Mouse (Mus musculus) embryo, embryonic 10.5 days (tissue): ENCODE data around the gene Omp.

Experiments used
- DNase-seq: peaks from one replicate; pipeline ENCODE4 v3.0.0-alpha.2; 2015; ENCODE audit warnings: low spot score

The Omp gene

GRCm38 (mm10) chr7:98139216-98139615 is 6.1 kb downstream of the Omp start:
- peak; percentile 45 for DNase-seq

- no peak for DNase-seq
Observed at GRCm38 (mm10) chr7:98137995-98138394, 7.3 kb downstream of the Omp start.

- no peak for DNase-seq
Observed at GRCm38 (mm10) chr7:98137583-98137982, 7.7 kb downstream of the Omp start.

GRCm38 (mm10) chr7:98131751-98132150 is 13.6 kb downstream of the Omp start:
- DNase-seq = no peak

GRCm38 (mm10) chr7:98125473-98125872 is 19.8 kb downstream of the Omp start:
- no peak for DNase-seq

GRCm38 (mm10) chr7:98124701-98125100 is 20.6 kb downstream of the Omp start:
- DNase-seq = no peak

- DNase-seq = no peak
Observed at GRCm38 (mm10) chr7:98121673-98122072, 23.6 kb downstream of the Omp start.

GRCm38 (mm10) chr7:98121241-98121640 is 24.1 kb downstream of the Omp start:
- no peak for DNase-seq

- peak; percentile 84 for DNase-seq
Observed at GRCm38 (mm10) chr7:98120325-98120724, 25.0 kb downstream of the Omp start.

- no peak for DNase-seq
Observed at GRCm38 (mm10) chr7:98119961-98120232, 25.4 kb downstream of the Omp start.

- peak; percentile 66 for DNase-seq
Observed at GRCm38 (mm10) chr7:98119179-98119960, 25.9 kb downstream of the Omp start, which contains the start of gene Myo7a. Gene Myo7a (minus strand): TSS chr7:98119524.

- DNase-seq = no peak
Observed at GRCm38 (mm10) chr7:98117012-98117660, 28.2 kb downstream of the Omp start.

- DNase-seq = no peak
Observed at GRCm38 (mm10) chr7:98114656-98115055, 30.6 kb downstream of the Omp start.

- DNase-seq = no peak
Observed at GRCm38 (mm10) chr7:98111233-98111632, 34.1 kb downstream of the Omp start.

GRCm38 (mm10) chr7:98109771-98110170 is 35.5 kb downstream of the Omp start:
- no peak for DNase-seq

- DNase-seq = no peak
Observed at GRCm38 (mm10) chr7:98108636-98109430, 36.5 kb downstream of the Omp start.

- no peak for DNase-seq
Observed at GRCm38 (mm10) chr7:98106272-98106671, 39.0 kb downstream of the Omp start.

GRCm38 (mm10) chr7:98104481-98105435 is 40.5 kb downstream of the Omp start:
- no peak for DNase-seq

GRCm38 (mm10) chr7:98103942-98104292 is 41.4 kb downstream of the Omp start:
- DNase-seq = no peak

GRCm38 (mm10) chr7:98103002-98103941 is 42.0 kb downstream of the Omp start:
- DNase-seq = peak; percentile 90

GRCm38 (mm10) chr7:98102488-98102887 is 42.8 kb downstream of the Omp start:
- DNase-seq = no peak
